Mouse (Mus musculus): ENCODE results near the gene 1810010H24Rik. TPM values are rescaled to one million over a fixed set of nuclear protein-coding genes. Genes with fewer than 3 reads are reported as not detected.

1810010H24Rik gene
- polyA plus RNA-seq, 1 experiment: 5.3 TPM

GRCm38 (mm10) chr11:107027431-107028274 lies 2.2 kb downstream of the 1810010H24Rik start:
- peak; percentile 96 for DNase-seq (ENCODE audit: low read depth)
- TF ChIP-seq CTCF (IDR thresholded peaks at IDR 0.05; ENCODE audit: borderline replicate concordance, extremely low read depth, insufficient read depth, insufficient read length) (no peak), POLR2A (IDR thresholded peaks at IDR 0.05; ENCODE audit: borderline replicate concordance, extremely low read depth, insufficient read depth, insufficient read length, poor library complexity, severe bottlenecking) (peak; percentile 62)

- DNase-seq (ENCODE audit: low read depth): no peak
- TF ChIP-seq CTCF (IDR thresholded peaks at IDR 0.05; ENCODE audit: borderline replicate concordance, extremely low read depth, insufficient read depth, insufficient read length) (no peak), POLR2A (IDR thresholded peaks at IDR 0.05; ENCODE audit: borderline replicate concordance, extremely low read depth, insufficient read depth, insufficient read length, poor library complexity, severe bottlenecking) (no peak)
Observed at GRCm38 (mm10) chr11:107028275-107028618, 2.8 kb downstream of the 1810010H24Rik start.

GRCm38 (mm10) chr11:107028754-107029153 lies 3.3 kb downstream of the 1810010H24Rik start:
- no peak for DNase-seq (ENCODE audit: low read depth)
- TF ChIP-seq CTCF (IDR thresholded peaks at IDR 0.05; ENCODE audit: borderline replicate concordance, extremely low read depth, insufficient read depth, insufficient read length): no peak
- TF ChIP-seq POLR2A (IDR thresholded peaks at IDR 0.05; ENCODE audit: borderline replicate concordance, extremely low read depth, insufficient read depth, insufficient read length, poor library complexity, severe bottlenecking): no peak

- DNase-seq (ENCODE audit: low read depth): no peak
Observed at GRCm38 (mm10) chr11:107029536-107029935, 4.1 kb downstream of the 1810010H24Rik start.

GRCm38 (mm10) chr11:107031635-107032034 lies 6.2 kb downstream of the 1810010H24Rik start:
- TF ChIP-seq CTCF (IDR thresholded peaks at IDR 0.05; ENCODE audit: borderline replicate concordance, extremely low read depth, insufficient read depth, insufficient read length) (no peak), POLR2A (IDR thresholded peaks at IDR 0.05; ENCODE audit: borderline replicate concordance, extremely low read depth, insufficient read depth, insufficient read length, poor library complexity, severe bottlenecking) (no peak)
- no peak for DNase-seq (ENCODE audit: low read depth)

More at GRCm38 (mm10) chr11:107029536-107029935, 4.1 kb downstream of the 1810010H24Rik start:
- TF ChIP-seq CTCF (IDR thresholded peaks at IDR 0.05; ENCODE audit: borderline replicate concordance, extremely low read depth, insufficient read depth, insufficient read length) (no peak), POLR2A (IDR thresholded peaks at IDR 0.05; ENCODE audit: borderline replicate concordance, extremely low read depth, insufficient read depth, insufficient read length, poor library complexity, severe bottlenecking) (no peak)

- TF ChIP-seq POLR2A (IDR thresholded peaks at IDR 0.05; ENCODE audit: borderline replicate concordance, extremely low read depth, insufficient read depth, insufficient read length, poor library complexity, severe bottlenecking) (no peak), CTCF (IDR thresholded peaks at IDR 0.05; ENCODE audit: borderline replicate concordance, extremely low read depth, insufficient read depth, insufficient read length) (no peak)
- no peak for DNase-seq (ENCODE audit: low read depth)
Observed at GRCm38 (mm10) chr11:107034085-107034810, 8.8 kb downstream of the 1810010H24Rik start.

GRCm38 (mm10) chr11:107039417-107039816 lies 13.9 kb downstream of the 1810010H24Rik start:
- DNase-seq (ENCODE audit: low read depth): no peak
- TF ChIP-seq CTCF (IDR thresholded peaks at IDR 0.05; ENCODE audit: borderline replicate concordance, extremely low read depth, insufficient read depth, insufficient read length) (no peak), POLR2A (IDR thresholded peaks at IDR 0.05; ENCODE audit: borderline replicate concordance, extremely low read depth, insufficient read depth, insufficient read length, poor library complexity, severe bottlenecking) (no peak)

- TF ChIP-seq POLR2A (IDR thresholded peaks at IDR 0.05; ENCODE audit: borderline replicate concordance, extremely low read depth, insufficient read depth, insufficient read length, poor library complexity, severe bottlenecking): no peak
- TF ChIP-seq CTCF (IDR thresholded peaks at IDR 0.05; ENCODE audit: borderline replicate concordance, extremely low read depth, insufficient read depth, insufficient read length): no peak
- DNase-seq (ENCODE audit: low read depth): no peak
Observed at GRCm38 (mm10) chr11:107041396-107041795, 15.9 kb downstream of the 1810010H24Rik start.

- no peak for TF ChIP-seq CTCF (IDR thresholded peaks at IDR 0.05; ENCODE audit: borderline replicate concordance, extremely low read depth, insufficient read depth, insufficient read length)
- no peak for DNase-seq (ENCODE audit: low read depth)
Observed at GRCm38 (mm10) chr11:107043361-107043760, 17.9 kb downstream of the 1810010H24Rik start.

- TF ChIP-seq POLR2A (IDR thresholded peaks at IDR 0.05; ENCODE audit: borderline replicate concordance, extremely low read depth, insufficient read depth, insufficient read length, poor library complexity, severe bottlenecking): no peak
- TF ChIP-seq CTCF (IDR thresholded peaks at IDR 0.05; ENCODE audit: borderline replicate concordance, extremely low read depth, insufficient read depth, insufficient read length): peak; percentile 70; the same call in 1 of the 2 replicates
- DNase-seq (ENCODE audit: low read depth): peak; percentile 87
Observed at GRCm38 (mm10) chr11:107044321-107044720, 18.8 kb downstream of the 1810010H24Rik start.

GRCm38 (mm10) chr11:107045546-107045945 lies 20.1 kb downstream of the 1810010H24Rik start:
- no peak for DNase-seq (ENCODE audit: low read depth)
- no peak for TF ChIP-seq CTCF (IDR thresholded peaks at IDR 0.05; ENCODE audit: borderline replicate concordance, extremely low read depth, insufficient read depth, insufficient read length)
- no peak for TF ChIP-seq POLR2A (IDR thresholded peaks at IDR 0.05; ENCODE audit: borderline replicate concordance, extremely low read depth, insufficient read depth, insufficient read length, poor library complexity, severe bottlenecking)
